Mouse (Mus musculus) ES-E14 (cell line): ENCODE measurements around the gene Gldc.

Source experiments
- CHD2 ChIP-seq: IDR thresholded peaks from 2 replicates; pipeline ENCODE4 v1.6.1; 2014; ENCODE audit warnings: mild to moderate bottlenecking, low read depth, low read length, inconsistent platforms
- HCFC1 ChIP-seq: IDR thresholded peaks from 2 replicates; pipeline ENCODE4 v1.6.1; 2012; ENCODE audit warnings: low read length, inconsistent platforms, borderline replicate concordance; ENCODE audit not compliant: insufficient read depth
- MAFK ChIP-seq: IDR thresholded peaks from 2 replicates; pipeline ENCODE4 v1.6.1; 2014; ENCODE audit warnings: mild to moderate bottlenecking, low read depth, low read length, inconsistent platforms; ENCODE audit not compliant: insufficient read depth
- ZC3H11A ChIP-seq: IDR thresholded peaks from 2 replicates; pipeline ENCODE4 v1.6.1; 2012; ENCODE audit warnings: low read depth, mild to moderate bottlenecking, inconsistent platforms, low read length, borderline replicate concordance
- ZNF384 ChIP-seq: IDR thresholded peaks from 2 replicates; pipeline ENCODE4 v1.6.1; 2012; ENCODE audit warnings: low read depth, low read length, inconsistent platforms

- no peak for TF ChIP-seq MAFK
- TF ChIP-seq ZC3H11A, result no peak
- no peak for TF ChIP-seq ZNF384
- no peak for TF ChIP-seq HCFC1
- TF ChIP-seq CHD2, result no peak
Measured at GRCm38 (mm10) chr19:30147306-30147705, 27.9 kb downstream of the Gldc start.
